Mouse (Mus musculus): Measurements from ENCODE around the gene Ctsf.
"Not testable (repeated sequence)": the region's sequence is repeated elsewhere in the genome, so short reads cannot be mapped to it uniquely, and the experiment has no call there.

Gene Ctsf

DNA sequence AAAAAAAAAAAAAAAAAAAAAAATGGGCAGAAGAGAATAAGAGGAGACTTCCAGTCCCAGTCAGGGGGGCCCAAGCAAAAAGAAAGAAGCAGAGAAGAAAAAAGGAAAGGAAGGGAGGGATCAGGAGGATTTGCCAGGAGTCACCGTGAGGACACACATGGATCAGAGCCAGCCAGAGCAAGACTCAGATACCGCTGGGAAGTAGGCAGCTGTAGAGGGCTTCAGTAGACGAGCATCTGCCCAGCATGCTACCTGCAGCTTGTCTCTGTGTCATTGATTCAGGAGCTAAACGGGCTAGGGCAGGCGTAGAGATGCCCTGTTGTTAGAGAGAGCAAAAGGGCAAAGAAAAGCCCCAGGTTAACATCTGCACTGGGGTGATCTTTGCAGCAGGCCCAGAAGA, 4.6 kb upstream of the Ctsf start:
- DNase-seq (ENCODE audit: low spot score): no peak

DNA sequence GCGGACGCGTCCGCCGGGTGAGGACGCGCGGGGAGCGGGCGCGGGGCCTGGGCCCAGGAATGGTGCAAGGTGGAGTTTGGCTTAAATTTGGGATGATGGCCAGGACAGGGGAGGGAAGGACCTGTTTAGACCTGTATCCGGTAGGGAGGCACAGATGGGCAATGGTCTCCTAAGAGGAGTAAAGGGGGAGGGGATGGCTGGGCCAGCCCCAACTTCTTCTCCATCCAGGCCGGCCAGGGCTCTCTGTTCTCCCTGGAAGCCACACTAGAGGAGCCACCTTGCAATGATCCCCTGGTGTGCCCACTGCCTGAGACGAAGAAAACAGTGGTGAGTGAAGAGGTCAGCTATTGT, 515 bp downstream of the Ctsf start:
- DNase-seq (ENCODE audit: low spot score): no peak

GRCm38 (mm10) chr19:4855951-4856350, 1.0 kb downstream of the Ctsf start:
- no peak for DNase-seq (ENCODE audit: low spot score)

DNA sequence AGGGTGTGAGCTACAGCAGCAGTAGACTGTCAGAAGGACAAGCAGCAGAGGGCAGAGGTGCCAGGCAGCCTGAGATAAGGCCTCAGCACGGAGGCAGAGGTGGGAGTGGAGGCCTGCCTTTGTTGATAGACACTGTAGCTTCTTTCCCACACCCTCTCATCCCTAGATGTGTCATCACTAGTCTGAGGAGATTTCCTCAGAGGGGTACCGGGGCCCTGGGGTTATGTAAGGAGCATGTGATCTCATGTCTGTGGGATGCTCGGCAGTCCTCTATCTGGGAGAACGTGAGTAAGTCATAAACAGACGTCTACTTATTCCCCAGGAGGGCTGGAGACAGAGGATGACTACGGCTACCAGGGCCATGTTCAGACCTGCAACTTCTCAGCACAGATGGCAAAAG, 4.2 kb downstream of the Ctsf start:
- DNase-seq (ENCODE audit: low spot score): no peak

DNA sequence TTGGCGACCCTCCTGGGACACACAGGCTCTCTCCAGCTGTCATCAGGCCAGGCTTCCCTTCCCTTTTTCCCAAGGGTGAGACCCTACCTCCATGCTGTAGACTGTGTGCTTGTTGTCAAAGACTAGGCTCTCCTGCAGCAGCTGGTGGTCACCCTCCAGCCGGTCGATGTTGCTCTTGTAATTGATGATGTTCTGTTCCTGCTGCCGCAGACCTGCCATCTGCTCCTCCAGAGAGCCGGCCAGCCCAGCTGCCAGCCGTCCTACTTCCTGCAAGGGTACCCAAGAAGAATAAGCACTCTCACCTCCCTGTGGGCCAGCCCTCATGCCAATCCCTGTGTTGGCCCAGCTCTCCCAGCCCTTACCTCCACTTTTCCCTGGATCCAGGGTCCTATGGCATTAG, 8.1 kb downstream of the Ctsf start:
- no peak for DNase-seq (ENCODE audit: low spot score)

DNA sequence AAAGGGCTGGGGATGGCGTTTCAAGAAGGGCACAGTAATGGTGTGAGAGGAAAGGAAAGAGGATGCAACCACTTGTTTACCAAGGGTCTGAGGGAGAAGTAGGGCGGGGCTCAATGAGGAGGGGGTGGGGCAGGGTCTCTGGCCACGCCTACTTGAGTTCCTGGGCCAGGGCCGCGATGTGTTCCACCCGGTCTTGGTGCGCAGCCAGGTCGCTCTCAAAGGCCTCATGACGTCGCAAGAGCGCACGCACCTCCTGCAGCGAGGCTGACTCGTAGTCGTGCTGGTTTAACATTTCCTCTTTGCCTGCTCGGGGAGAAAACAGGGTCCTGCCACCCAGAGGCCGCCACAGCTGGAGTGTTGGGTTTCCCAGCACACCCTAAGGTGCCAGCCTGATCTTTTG, 10.2 kb downstream of the Ctsf start:
- no peak for DNase-seq (ENCODE audit: low spot score)

DNA sequence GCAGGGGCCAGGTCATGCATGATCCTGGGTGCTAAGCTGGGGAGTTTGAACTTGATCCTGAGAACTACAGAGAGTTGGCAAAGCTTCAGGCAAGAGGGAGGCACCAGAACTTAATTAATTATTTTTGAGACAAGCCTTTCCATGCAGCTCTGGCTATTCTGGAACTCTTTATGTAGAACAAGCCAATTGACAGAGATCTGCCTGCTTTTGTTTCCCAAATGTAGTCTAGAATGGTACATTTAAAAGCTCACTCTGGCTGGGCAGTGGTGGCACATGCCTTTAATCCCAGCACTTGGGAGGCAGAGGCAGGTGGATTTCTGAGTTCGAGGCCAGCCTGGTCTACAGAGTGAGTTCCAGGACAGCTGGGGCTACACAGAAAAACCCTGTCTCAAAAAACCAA, 19.7 kb downstream of the Ctsf start:
- DNase-seq (ENCODE audit: low spot score): not testable (repeated sequence)

DNA sequence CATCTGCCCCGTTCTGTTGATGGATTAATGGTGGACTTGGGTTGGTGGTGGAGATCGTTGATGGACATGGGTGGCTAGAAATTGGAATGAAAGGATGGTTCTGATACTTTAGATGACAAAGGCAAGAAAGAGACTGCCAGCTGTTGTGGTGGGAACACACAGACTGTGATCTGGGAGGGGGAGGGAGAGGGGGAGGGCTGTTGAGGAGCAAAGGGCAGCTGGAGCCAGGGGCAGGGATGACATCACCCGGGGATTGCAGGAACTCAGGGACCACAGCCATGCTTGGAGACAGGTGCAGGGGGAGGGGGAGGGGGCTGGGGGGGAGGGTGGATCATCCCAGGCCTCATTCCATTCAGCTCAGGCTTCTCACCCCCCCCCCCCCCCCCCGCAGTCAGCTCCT, 21.3 kb downstream of the Ctsf start:
- DNase-seq (ENCODE audit: low spot score): no peak

- no peak for DNase-seq (ENCODE audit: low spot score)
Measured at GRCm38 (mm10) chr19:4876755-4877154, 21.8 kb downstream of the Ctsf start.

DNA sequence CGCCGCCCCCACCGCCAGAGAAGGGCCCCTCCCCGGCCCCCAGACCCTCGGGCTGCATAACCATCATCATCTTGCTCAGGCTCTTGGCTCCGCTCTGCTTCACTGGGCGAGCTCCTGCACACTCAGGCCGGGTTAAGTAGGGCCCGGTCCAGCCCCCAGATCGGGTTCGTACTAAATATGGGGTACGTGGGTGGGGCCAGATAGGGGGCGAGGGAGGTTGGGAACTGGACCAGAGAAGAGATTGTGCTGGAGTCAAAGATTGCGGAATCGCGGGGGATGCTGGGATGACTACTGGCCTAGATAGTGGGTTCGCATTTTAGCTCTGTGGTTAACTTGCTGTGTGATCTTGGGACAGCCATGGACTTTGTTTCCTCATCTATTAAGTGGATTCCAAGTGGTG, 22.9 kb downstream of the Ctsf start, which contains the start of gene Actn3:
TSS of gene Actn3 (minus strand) at position 125 of the 400 bp plus-strand sequence.
- peak; percentile 22 for DNase-seq (ENCODE audit: low spot score)

- peak; percentile 97 for DNase-seq (ENCODE audit: low spot score)
Measured at GRCm38 (mm10) chr19:4878405-4879323, 23.7 kb downstream of the Ctsf start, which contains the start of gene Zdhhc24. Gene Zdhhc24, plus strand, starts transcription at chr19:4878668.

DNA sequence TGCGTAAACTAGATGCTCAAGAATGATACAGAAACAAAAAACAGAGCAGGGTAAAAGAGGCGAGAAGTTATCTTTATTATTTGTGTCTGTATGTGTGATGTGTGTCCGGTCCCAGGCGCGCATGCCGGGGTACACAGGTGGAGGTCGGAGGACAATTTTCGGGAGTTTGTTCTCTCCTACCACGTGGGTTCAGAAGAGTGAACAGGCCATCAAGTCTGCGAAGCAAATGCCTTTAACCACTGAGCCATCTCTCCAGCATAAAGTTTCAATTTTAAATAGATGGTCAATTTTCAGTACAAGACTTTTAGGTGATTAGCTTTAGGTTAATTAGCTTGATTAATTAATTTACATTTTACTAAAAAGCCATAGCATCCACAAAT, 24.4 kb downstream of the Ctsf start:
- no peak for DNase-seq (ENCODE audit: low spot score)

- DNase-seq (ENCODE audit: low spot score): no peak
Measured at GRCm38 (mm10) chr19:4883961-4884360, 29.0 kb downstream of the Ctsf start.

DNA sequence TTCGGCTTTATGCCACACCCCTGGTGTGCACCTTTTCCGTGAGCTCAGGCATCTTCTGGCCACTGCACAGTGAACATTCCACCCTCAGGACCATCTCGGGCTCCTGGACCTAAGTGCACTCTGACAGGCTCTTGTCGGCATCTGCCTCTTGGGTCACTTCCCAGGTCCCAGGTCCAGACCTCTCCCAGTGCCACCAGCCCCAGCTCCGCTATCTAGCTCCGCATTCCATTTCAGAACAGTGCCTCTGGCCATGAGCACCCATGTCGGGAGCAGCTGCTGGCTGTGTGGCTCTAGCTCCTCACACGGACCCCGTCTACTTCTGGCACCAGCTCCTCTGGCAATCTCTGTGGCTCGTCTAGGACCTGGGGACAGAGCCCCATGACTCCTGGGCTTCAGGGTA, 34.9 kb downstream of the Ctsf start:
- DNase-seq (ENCODE audit: low spot score): no peak

DNA sequence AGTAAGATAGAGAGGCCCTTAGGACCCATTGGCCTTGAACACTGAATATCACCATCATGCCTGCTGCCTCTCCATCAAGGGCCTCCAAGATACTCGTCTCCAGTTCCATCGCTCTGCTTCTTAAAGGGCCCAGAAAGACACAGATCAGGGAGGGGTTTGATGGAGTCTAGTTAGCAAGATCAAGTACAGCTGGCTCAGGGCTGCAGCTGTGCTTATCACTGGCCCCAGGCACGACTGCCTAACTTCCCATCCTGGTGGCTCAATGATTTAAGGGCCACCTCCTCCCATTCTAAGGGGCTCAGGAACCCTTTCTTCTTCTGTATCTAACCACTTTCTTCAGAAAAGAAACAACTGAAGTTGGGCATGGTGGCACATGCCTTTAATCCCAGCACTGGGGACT, 36.9 kb downstream of the Ctsf start:
- DNase-seq (ENCODE audit: low spot score): no peak

- no peak for DNase-seq (ENCODE audit: low spot score)
Measured at GRCm38 (mm10) chr19:4896780-4897520, 42.0 kb downstream of the Ctsf start.

- no peak for DNase-seq (ENCODE audit: low spot score)
Measured at GRCm38 (mm10) chr19:4898972-4899371, 44.0 kb downstream of the Ctsf start.

DNA sequence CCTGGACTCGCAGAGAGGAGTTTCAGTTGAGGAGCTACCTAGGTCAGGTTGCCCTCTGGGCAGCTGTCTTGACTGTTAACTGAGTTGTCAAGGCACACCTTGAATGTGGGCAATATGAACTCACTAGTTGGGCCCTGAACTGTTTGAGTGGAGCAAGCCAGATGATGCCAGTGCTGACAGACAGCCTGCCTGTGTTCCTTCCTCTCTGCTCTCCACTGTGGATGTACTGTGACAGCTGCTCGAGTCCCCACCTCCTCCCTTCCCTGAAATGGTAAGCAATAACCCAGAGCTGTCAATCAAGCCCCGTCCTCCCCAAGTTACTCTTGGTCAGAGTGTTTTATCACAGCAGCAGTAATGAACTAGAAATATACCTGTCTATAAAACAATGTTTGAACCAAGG, 45.0 kb downstream of the Ctsf start:
- no peak for DNase-seq (ENCODE audit: low spot score)

DNA sequence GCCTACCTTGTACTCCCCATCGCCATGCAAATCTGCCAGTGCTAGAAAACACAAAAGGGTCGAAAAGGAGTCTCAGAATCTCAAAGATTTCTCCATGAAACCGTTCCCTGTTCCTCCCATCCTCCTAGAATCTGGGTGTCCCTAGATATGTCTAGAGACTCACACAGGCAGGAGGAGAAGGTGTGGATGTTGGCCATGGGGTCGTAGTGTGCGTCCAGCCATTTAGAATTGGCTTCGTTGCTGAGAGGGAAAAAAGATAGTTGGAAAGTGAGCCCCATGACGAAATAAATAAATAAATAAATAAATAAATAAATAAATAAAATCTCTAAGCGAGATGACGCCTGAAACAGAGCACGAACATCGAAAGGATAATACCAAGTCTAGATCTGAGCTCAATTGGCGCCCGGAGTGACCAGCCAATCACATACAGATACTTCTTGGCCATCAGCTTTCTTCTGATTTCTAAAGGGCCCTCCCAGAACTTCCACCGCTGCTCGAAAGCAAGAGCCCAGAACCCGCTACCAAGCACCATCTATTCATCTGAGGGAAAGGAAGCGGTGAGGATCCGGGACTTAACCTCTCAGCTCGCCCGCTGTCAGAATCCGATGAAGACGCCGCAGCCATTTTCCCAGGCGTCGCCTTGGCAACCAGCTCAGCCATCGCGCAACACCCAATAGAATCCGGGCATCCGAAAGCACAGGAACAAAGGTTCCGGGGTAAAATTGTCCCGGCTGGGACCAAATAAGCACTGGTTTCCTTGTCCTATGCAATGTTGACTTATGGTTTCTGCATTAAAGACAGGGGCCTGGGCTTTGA, 51.3 kb downstream of the Ctsf start, which contains the start of gene Bbs1:
TSS of gene Bbs1 (minus strand) at position 650 of the 816 bp plus-strand sequence.
- DNase-seq (ENCODE audit: low spot score): peak; percentile 77

DNA sequence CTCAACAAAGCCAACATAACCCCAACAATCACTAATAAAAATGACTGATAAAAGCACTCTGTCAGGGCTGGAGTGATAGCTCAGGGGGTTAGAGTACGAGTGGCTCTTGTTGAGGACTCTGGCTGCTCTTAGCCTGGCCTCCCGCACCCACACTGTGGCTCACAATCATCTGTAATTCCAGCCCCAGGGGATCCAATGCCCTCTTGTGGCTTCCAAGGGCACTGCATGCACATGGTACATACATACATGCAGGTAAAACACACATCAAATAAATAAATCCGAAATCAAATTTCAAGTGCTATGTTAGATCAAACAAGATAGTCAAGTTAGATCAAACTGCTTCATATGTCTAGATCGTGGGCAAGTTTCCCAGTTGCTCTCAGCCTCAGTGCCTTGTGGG, 53.2 kb downstream of the Ctsf start:
- no peak for DNase-seq (ENCODE audit: low spot score)

DNA sequence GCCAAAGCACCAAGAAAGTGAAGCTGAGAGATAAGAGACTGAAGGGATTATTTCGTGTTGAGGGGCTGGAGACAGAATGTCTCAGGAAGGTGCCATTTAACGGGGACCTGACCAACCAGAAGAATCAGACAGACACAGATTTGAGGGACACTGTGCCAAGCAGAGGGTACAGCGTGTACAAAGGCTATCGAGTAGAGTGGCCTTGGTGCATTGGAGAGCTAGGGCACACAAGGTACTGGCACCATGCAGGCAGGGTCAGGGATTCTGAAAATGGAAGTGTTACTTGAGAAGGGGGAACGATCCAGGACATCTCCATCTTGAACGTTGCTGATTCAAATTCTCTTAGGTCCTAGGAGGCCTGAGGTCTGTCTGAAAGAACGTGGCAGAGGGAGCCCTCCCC, 54.4 kb downstream of the Ctsf start:
- no peak for DNase-seq (ENCODE audit: low spot score)
